Mouse (Mus musculus) B cell, adult 62 days (primary cell): ENCODE data around the gene Gm7971. TPM values are rescaled to one million over a fixed set of nuclear protein-coding genes. Genes with fewer than 3 reads are reported as not detected.

Experiments used
- total RNA-seq: library from RNA; stranded (reverse); gene quantifications from 4 replicates; pipeline ENCODE4 v1.2.4, GENCODE M21; 2023

The Gm7971 gene
- total RNA-seq = not detected in 4 replicates

GRCm38 (mm10) chr5:95594775-95595174, at the start of gene Gm7971:
Gm7971 (minus strand) TSS chr5:95594875.

Other genes starting within 250 kb of the Gm7971 start
- not detected in 4 replicates for gene D5Ertd577e, start 138.1 kb downstream of the Gm7971 start, total RNA-seq
- gene Gm3286, start 84.1 kb downstream of the Gm7971 start, total RNA-seq = not detected in 4 replicates
- gene Gm7978, start 141.3 kb upstream of the Gm7971 start, total RNA-seq = not detected in 4 replicates
- not detected in 4 replicates for gene Gm7982, start 147.1 kb upstream of the Gm7971 start, total RNA-seq
- not detected in 4 replicates for gene E330014E10Rik, start 181.1 kb upstream of the Gm7971 start, total RNA-seq